ENCODE assay signal across 10 mouse cellular contexts in genomic region chr1:64060699-64061454, GRCm38 (mm10).
A peak's percentile ranks its signal among the peaks of the same experiment; 100 is the strongest.
DNase-seq lines count a peak whose midpoint lies in the region; ATAC-seq lines count a peak whose summit lies in the region.
"Had no signal": no experiment of that assay in that cellular context is flagged by ENCODE, and none has a peak within 500 bp of the region (broad histone marks: within the 10 kb centered on the region; RNA-seq: fewer than 3 reads in every experiment).

No protein-coding gene starts in this region.

- H3K9ac ChIP-seq in heart, embryonic 14.5 days (ENCODE audit: low read length) = peak overlapping the region; percentile 26; the same call in 1 of the 2 replicates
- no peak overlapping the region for H3K9ac ChIP-seq in embryonic facial prominence, embryonic 14.5 days (ENCODE audit: low read depth, low read length)

- no peak overlapping the region; a peak in 1 of 4 replicates for H3K27ac ChIP-seq in heart, embryonic 14.5 days (replicated peaks in 1 of 2; ENCODE audit: control insufficient read depth in 1 of 2, insufficient read depth in 1 of 2, low read depth in 2 of 2, low read length in 2 of 2)
- H3K27ac ChIP-seq in embryonic facial prominence, embryonic 14.5 days (replicated peaks; ENCODE audit: low read depth, low read length) = no peak overlapping the region

- peaks cover 11 to 18% of the 10 kb centered on the region in 2 experiments for H3K4me1 ChIP-seq in heart, embryonic 14.5 days (ENCODE audit: control insufficient read depth in 2 of 2, insufficient read depth in 2 of 2, low read length in 2 of 2)
- H3K4me1 ChIP-seq in embryonic facial prominence, embryonic 14.5 days (ENCODE audit: control insufficient read depth, insufficient read depth, low read length) = peaks cover 15% of the 10 kb centered on the region

- 52% methylated on average over 9 of the region's 9 CpGs for WGBS in heart, embryonic 14.5 days
- WGBS in embryonic facial prominence, embryonic 14.5 days = 45% methylated on average over 9 of the region's 9 CpGs

- H3K4me3 ChIP-seq in heart, embryonic 14.5 days (ENCODE audit: control insufficient read depth in 1 of 2, insufficient read depth in 1 of 2, low read depth in 1 of 2, low read length in 2 of 2) = no peak overlapping the region
- no peak overlapping the region for H3K4me3 ChIP-seq in embryonic facial prominence, embryonic 14.5 days (ENCODE audit: low read depth, low read length)

- no peak for DNase-seq in heart, postnatal 4 days
- DNase-seq in R1 (ENCODE audit: low read depth, low spot score) = peak; percentile 5
- no peak for DNase-seq in embryonic facial prominence, embryonic 14.5 days (ENCODE audit: low spot score)
- DNase-seq in mesoderm, embryonic 11.5 days (ENCODE audit: low read depth, low spot score) = peak; percentile 41
- no peak for DNase-seq in ovary, postnatal 36 days (ENCODE audit: low spot score)
- DNase-seq in layer of hippocampus, adult 9-11 months = no peak
- no peak for DNase-seq in adrenal gland, adult 8-10 months
- DNase-seq: heart, postnatal 36 days; thymus, postnatal 14 days had no signal

- no peaks in the 10 kb centered on the region for H3K27me3 ChIP-seq in heart, embryonic 14.5 days (ENCODE audit: control insufficient read depth, insufficient read depth, low read length)
- H3K27me3 ChIP-seq in embryonic facial prominence, embryonic 14.5 days (replicated peaks; ENCODE audit: control insufficient read depth, insufficient read depth, low read length) = no peaks in the 10 kb centered on the region

- peaks cover 12% of the 10 kb centered on the region for H3K36me3 ChIP-seq in heart, embryonic 14.5 days (ENCODE audit: control insufficient read depth, insufficient read depth, low read length)
- H3K36me3 ChIP-seq in embryonic facial prominence, embryonic 14.5 days (ENCODE audit: control insufficient read depth, insufficient read depth, low read length) = no peaks in the 10 kb centered on the region

- no peaks in the 10 kb centered on the region for H3K9me3 ChIP-seq in heart, embryonic 14.5 days (ENCODE audit: control insufficient read depth, low read length)
- H3K9me3 ChIP-seq in embryonic facial prominence, embryonic 14.5 days (ENCODE audit: control insufficient read depth, low read length) = no peaks in the 10 kb centered on the region

- H3K4me2 ChIP-seq in heart, embryonic 14.5 days (ENCODE audit: low read length) = 0 out of 2 replicates have a peak overlapping the region, but pooled peaks have one; percentile 14
- no peak overlapping the region for H3K4me2 ChIP-seq in embryonic facial prominence, embryonic 14.5 days (ENCODE audit: low read depth, low read length)

- ATAC-seq in heart, embryonic 14.5 days (ENCODE audit: insufficient number of reproducible peaks, insufficient read depth, low FRiP score, low read depth) = no peak
- peak; percentile 56; the same call in 1 of the 2 replicates for ATAC-seq in embryonic facial prominence, embryonic 14.5 days (ENCODE audit: low read depth)

Comparison
In these comparisons a context has a peak if more than half of its experiments do, and no peak if none do; other contexts are left out.
1. DNase-seq: peak in R1 (single experiment) and mesoderm, embryonic 11.5 days (single experiment); none in heart, postnatal 4 days (single experiment), embryonic facial prominence, embryonic 14.5 days (single experiment), ovary, postnatal 36 days (single experiment), layer of hippocampus, adult 9-11 months (single experiment) and adrenal gland, adult 8-10 months (single experiment).